In genomic region chr6:70811557-70812525, GRCm38 (mm10) we compare ENCODE assay signal across 8 mouse cellular contexts. TPM values are rescaled to one million over a fixed set of nuclear protein-coding genes. Genes with fewer than 3 reads are reported as not detected.
DNase-seq lines count a peak whose midpoint lies in the region; ATAC-seq and TF ChIP-seq lines count a peak whose summit lies in the region.

No protein-coding gene starts in this region.

- WGBS in embryonic facial prominence, embryonic 11.5 days: 17% methylated on average over 6 of the region's 6 CpGs
- 14% methylated on average over 6 of the region's 6 CpGs for WGBS in heart, embryonic 11.5 days (ENCODE audit: insufficient replicate concordance)
- 12% methylated on average over 6 of the region's 6 CpGs for WGBS in lung, embryonic 16.5 days

- no peaks in the 10 kb centered on the region for H3K27me3 ChIP-seq in ES-Bruce4 (ENCODE audit: control insufficient read depth, insufficient read depth, low read length, poor library complexity, severe bottlenecking)
- H3K27me3 ChIP-seq in embryonic facial prominence, embryonic 11.5 days (ENCODE audit: control insufficient read depth, insufficient read depth, low read length): no peaks in the 10 kb centered on the region
- H3K27me3 ChIP-seq in heart, embryonic 11.5 days (ENCODE audit: control insufficient read depth, insufficient read depth, low read length): no peaks in the 10 kb centered on the region
- H3K27me3 ChIP-seq in lung, embryonic 16.5 days (ENCODE audit: control insufficient read depth, insufficient read depth, low read depth, low read length): no peaks in the 10 kb centered on the region

- H3K9ac ChIP-seq in ES-Bruce4 (ENCODE audit: low read depth, poor library complexity, severe bottlenecking): no peak overlapping the region
- no peak overlapping the region for H3K9ac ChIP-seq in embryonic facial prominence, embryonic 11.5 days (replicated peaks; ENCODE audit: low read length)
- no peak overlapping the region for H3K9ac ChIP-seq in heart, embryonic 11.5 days (ENCODE audit: low read depth, low read length)
- H3K9ac ChIP-seq in lung, embryonic 16.5 days (ENCODE audit: low read length): no peak overlapping the region

- no peaks in the 10 kb centered on the region for H3K9me3 ChIP-seq in ES-Bruce4 (replicated peaks; ENCODE audit: control insufficient read depth, insufficient read depth, low read length, poor library complexity, severe bottlenecking)
- no peaks in the 10 kb centered on the region for H3K9me3 ChIP-seq in embryonic facial prominence, embryonic 11.5 days (replicated peaks; ENCODE audit: control insufficient read depth, low read length)
- no peaks in the 10 kb centered on the region for H3K9me3 ChIP-seq in heart, embryonic 11.5 days (replicated peaks; ENCODE audit: control insufficient read depth, low read length)
- H3K9me3 ChIP-seq in lung, embryonic 16.5 days (ENCODE audit: control insufficient read depth, low read length): no peaks in the 10 kb centered on the region

- no peak for TF ChIP-seq POLR2A in ES-Bruce4 (IDR thresholded peaks at IDR 0.05; ENCODE audit: insufficient read depth, low read length)

- H3K4me1 ChIP-seq in ES-Bruce4 (ENCODE audit: control insufficient read depth, insufficient read depth, low read length): peaks cover 4% of the 10 kb centered on the region
- H3K4me1 ChIP-seq in embryonic facial prominence, embryonic 11.5 days (ENCODE audit: control insufficient read depth, insufficient read depth, low read length): no peaks in the 10 kb centered on the region
- peaks cover 7% of the 10 kb centered on the region for H3K4me1 ChIP-seq in heart, embryonic 11.5 days (ENCODE audit: control insufficient read depth, insufficient read depth, low read length)
- peaks cover 4% of the 10 kb centered on the region for H3K4me1 ChIP-seq in lung, embryonic 16.5 days (replicated peaks; ENCODE audit: control insufficient read depth, insufficient read depth, low read length)

- H3K27ac ChIP-seq in ES-Bruce4 (ENCODE audit: insufficient read depth, low read length): no peak overlapping the region
- H3K27ac ChIP-seq in embryonic facial prominence, embryonic 11.5 days (replicated peaks; ENCODE audit: low read depth, low read length): no peak overlapping the region
- H3K27ac ChIP-seq in heart, embryonic 11.5 days (ENCODE audit: low read depth, low read length): peak overlapping the region; percentile 57; the same call in 1 of the 2 replicates
- peak overlapping the region; percentile 32; the same call in 1 of the 2 replicates for H3K27ac ChIP-seq in lung, embryonic 16.5 days (ENCODE audit: low read length)

- no peak for ATAC-seq in embryonic facial prominence, embryonic 11.5 days (replicated peaks; ENCODE audit: insufficient number of reproducible peaks, low FRiP score, low TSS enrichment, low read depth)
- no peak for ATAC-seq in heart, embryonic 11.5 days (replicated peaks; ENCODE audit: insufficient number of reproducible peaks, low FRiP score, low TSS enrichment)
- ATAC-seq in lung, embryonic 16.5 days (ENCODE audit: low read depth): peak; percentile 68

- no peaks in the 10 kb centered on the region for H3K36me3 ChIP-seq in ES-Bruce4 (ENCODE audit: control insufficient read depth, insufficient read depth, low read length, poor library complexity, severe bottlenecking)
- H3K36me3 ChIP-seq in embryonic facial prominence, embryonic 11.5 days (replicated peaks; ENCODE audit: control insufficient read depth, insufficient read depth, low read depth, low read length): no peaks in the 10 kb centered on the region
- H3K36me3 ChIP-seq in heart, embryonic 11.5 days (ENCODE audit: control insufficient read depth, insufficient read depth, low read length): no peaks in the 10 kb centered on the region
- H3K36me3 ChIP-seq in lung, embryonic 16.5 days (ENCODE audit: control insufficient read depth, insufficient read depth, low read length): no peaks in the 10 kb centered on the region

- no peak for TF ChIP-seq EP300 in ES-Bruce4 (IDR thresholded peaks at IDR 0.05; ENCODE audit: insufficient read depth, low read depth, low read length)

- peak; percentile 89 for DNase-seq in adrenal gland, postnatal 10 days
- DNase-seq in embryonic facial prominence, embryonic 11.5 days (ENCODE audit: low spot score): peak; percentile 76
- DNase-seq in layer of hippocampus, adult 18-20 months (ENCODE audit: low spot score in 2 of 2): peak; percentile 71 to 91
- DNase-seq in right cerebral cortex, adult 2 months (ENCODE audit: low spot score in 2 of 2): peak; percentile 90
- DNase-seq in urinary bladder, postnatal 36 days (ENCODE audit: low spot score in 2 of 2): peak; percentile 64 to 77

- TF ChIP-seq CTCF in ES-Bruce4 (IDR thresholded peaks at IDR 0.05; ENCODE audit: low read depth, low read length): peak; percentile 85

- no peak overlapping the region for H3K4me2 ChIP-seq in embryonic facial prominence, embryonic 11.5 days (ENCODE audit: low read depth, low read length)
- H3K4me2 ChIP-seq in heart, embryonic 11.5 days: no peak overlapping the region
- H3K4me2 ChIP-seq in lung, embryonic 16.5 days (ENCODE audit: low read depth, low read length): no peak overlapping the region

- no peak overlapping the region for H3K4me3 ChIP-seq in ES-Bruce4 (ENCODE audit: low read depth, low read length)
- no peak overlapping the region for H3K4me3 ChIP-seq in embryonic facial prominence, embryonic 11.5 days (ENCODE audit: low read depth, low read length)
- H3K4me3 ChIP-seq in heart, embryonic 11.5 days (ENCODE audit: low read depth, low read length): no peak overlapping the region
- no peak overlapping the region for H3K4me3 ChIP-seq in lung, embryonic 16.5 days (ENCODE audit: low read length)

RNA-seq across cellular contexts. Expression of gene Rpia, which starts 19.8 kb away (rescaled TPM):
- 6.5 and 7.2 TPM in 2 replicates for polyA plus RNA-seq in ES-Bruce4 (2011; ENCODE audit: insufficient read depth, insufficient read length, low read depth, missing spikeins)
- total RNA-seq in adrenal gland, postnatal 10 days (2021): 10 to 100 TPM; 20.2 to 24.9 TPM
- polyA plus RNA-seq in embryonic facial prominence, embryonic 11.5 days (2014; fragmentation: Nextera tagmentation; extraction: Ambion mirVana): 2.0 and 2.1 TPM in 2 replicates
- 0.70 and 1.6 TPM in 2 replicates for polyA plus RNA-seq in heart, embryonic 11.5 days (2014; fragmentation: Nextera tagmentation; extraction: Ambion mirVana)
- 10 to 100 TPM; 12.9 to 13.4 TPM for total RNA-seq in layer of hippocampus, adult 18-20 months (2021)
- 2.2 and 2.7 TPM in 2 replicates for polyA plus RNA-seq in lung, embryonic 16.5 days (2015; fragmentation: Nextera tagmentation; extraction: Ambion mirVana)

RNA-seq across cellular contexts. Expression of gene Eif2ak3, which starts 32.5 kb away (rescaled TPM):
- polyA plus RNA-seq in ES-Bruce4 (2011; ENCODE audit: insufficient read depth, insufficient read length, low read depth, missing spikeins): 12.8 and 16.4 TPM in 2 replicates
- 10 to 100 TPM; 17.2 to 21.7 TPM for total RNA-seq in adrenal gland, postnatal 10 days (2021)
- 8.4 and 9.1 TPM in 2 replicates for polyA plus RNA-seq in embryonic facial prominence, embryonic 11.5 days (2014; fragmentation: Nextera tagmentation; extraction: Ambion mirVana)
- 5.0 and 5.4 TPM in 2 replicates for polyA plus RNA-seq in heart, embryonic 11.5 days (2014; fragmentation: Nextera tagmentation; extraction: Ambion mirVana)
- 10 to 100 TPM; 21.9 to 22.2 TPM for total RNA-seq in layer of hippocampus, adult 18-20 months (2021)
- 9.1 and 9.5 TPM in 2 replicates for polyA plus RNA-seq in lung, embryonic 16.5 days (2015; fragmentation: Nextera tagmentation; extraction: Ambion mirVana)

Comparison
In these comparisons a context has a peak if more than half of its experiments do, and no peak if none do; other contexts are left out.
1. H3K27ac ChIP-seq: peak in heart, embryonic 11.5 days (single experiment) and lung, embryonic 16.5 days (single experiment); none in ES-Bruce4 (single experiment) and embryonic facial prominence, embryonic 11.5 days (single experiment).
2. Peak in every context shown above with its lines, with median percentiles within 50 percentile points of each other: DNase-seq.